Mouse (Mus musculus) megakaryocyte, embryonic 14.5 days (primary cell): ENCODE results near the gene Cyp2b19. TPM values are rescaled to one million over a fixed set of nuclear protein-coding genes. Genes with fewer than 3 reads are reported as not detected.

Source experiments
- H3K27me3 ChIP-seq: replicated peaks from 2 replicates; pipeline ENCODE3; 2012; ENCODE audit warnings: inconsistent platforms
- H3K36me3 ChIP-seq: replicated peaks from 2 replicates; pipeline ENCODE3; 2012; ENCODE audit warnings: low read length, inconsistent platforms, mixed read lengths
- H3K4me1 ChIP-seq: 2 replicates; pipeline ENCODE4 v1.6.1; 2012; ENCODE audit warnings: inconsistent platforms
- H3K4me3 ChIP-seq: replicated peaks from 2 replicates; pipeline ENCODE3; 2012; ENCODE audit warnings: moderate library complexity, mild to moderate bottlenecking, inconsistent platforms
- H3K9me3 ChIP-seq: 2 replicates; pipeline ENCODE4 v1.6.1; 2012; ENCODE audit warnings: inconsistent platforms
- FLI1 ChIP-seq: IDR thresholded peaks from 2 replicates; pipeline ENCODE4 v1.6.1; 2012; ENCODE audit warnings: low read length, inconsistent platforms, mixed read lengths
- GATA1 ChIP-seq: IDR thresholded peaks from 3 replicates; pipeline ENCODE4 v1.6.1; 2012; ENCODE audit warnings: mixed read lengths, low read length, inconsistent platforms, borderline replicate concordance
- polyA plus RNA-seq: library from polyadenylated mRNA; stranded (reverse); fragments of >175 nt; gene quantifications from 2 replicates; pipeline ENCODE4 v1.2.3, GENCODE M21; 2012; ENCODE audit warnings: low replicate concordance; ENCODE audit not compliant: insufficient read depth

Cyp2b19 gene
- polyA plus RNA-seq, 1 experiment, result 0.64 TPM

- no peaks in the 10 kb centered on the region; the same call in 1 of the 2 replicates for H3K9me3 ChIP-seq
- no peaks in the 10 kb centered on the region for H3K36me3 ChIP-seq
- no peak for TF ChIP-seq GATA1
- TF ChIP-seq FLI1, result no peak
- no peak within 1 kb of the TSS for H3K4me3 ChIP-seq
- no peaks in the 10 kb centered on the region for H3K27me3 ChIP-seq
- H3K4me1 ChIP-seq, result no peaks in the 10 kb centered on the region
Measured at GRCm38 (mm10) chr7:26808592-26808991, 51.6 kb downstream of the Cyp2b19 start, which contains the start of gene Cyp2g1. Gene Cyp2g1 (plus strand): TSS chr7:26808892.

Other genes starting within 250 kb of the Cyp2b19 start
- gene Nlrp9a, start 222.1 kb upstream of the Cyp2b19 start, polyA plus RNA-seq, result not detected in 2 replicates
- not detected in 2 replicates for gene Vmn1r185, start 138.7 kb upstream of the Cyp2b19 start, polyA plus RNA-seq
- gene Cyp2b23, start 70.7 kb upstream of the Cyp2b19 start, polyA plus RNA-seq, result not detected in 2 replicates
- not detected in 2 replicates for gene Cyp2g1, start 51.8 kb downstream of the Cyp2b19 start, polyA plus RNA-seq
- not detected in 2 replicates for gene Cyp2a5, start 78.2 kb downstream of the Cyp2b19 start, polyA plus RNA-seq
- not detected in 2 replicates for gene Cyp2a22, start 182.2 kb downstream of the Cyp2b19 start, polyA plus RNA-seq